Mouse (Mus musculus) liver, embryonic 16.5 days (tissue): Measurements from ENCODE around the gene Efs. TPM values are rescaled to one million over a fixed set of nuclear protein-coding genes. Genes with fewer than 3 reads are reported as not detected.
A peak's percentile ranks its signal among the peaks of the same experiment; 100 is the strongest.
"Not testable (repeated sequence)": the region's sequence is repeated elsewhere in the genome, so short reads cannot be mapped to it uniquely, and the experiment has no call there.

Source experiments
- ATAC-seq: fragments of 200-750 bp; cut with Nextera tagmentation; 2 replicates; pipeline ENCODE4 v1.8.0; 2017; ENCODE audit warnings: low read depth, mild to moderate bottlenecking, moderate number of reproducible peaks, moderate library complexity
- H3K27ac ChIP-seq: fragments of 300-500 bp; sonication (generic); 2 replicates; pipeline ENCODE4 v1.5.1; 2014; ENCODE audit warnings: mild to moderate bottlenecking, low read length
- H3K27me3 ChIP-seq: fragments of 300-500 bp; sonication (generic); 2 replicates; pipeline ENCODE4 v1.6.1; 2014; ENCODE audit warnings: low read depth, low read length, mixed read lengths; ENCODE audit not compliant: control insufficient read depth, insufficient read depth
- H3K36me3 ChIP-seq: fragments of 300-500 bp; sonication (generic); 2 replicates; pipeline ENCODE4 v1.6.1; 2014; ENCODE audit warnings: mild to moderate bottlenecking; ENCODE audit not compliant: control insufficient read depth, insufficient read depth
- H3K4me1 ChIP-seq: fragments of 300-500 bp; sonication (generic); 2 replicates; pipeline ENCODE4 v1.6.1; 2014; ENCODE audit warnings: low read depth, low read length, mixed read lengths; ENCODE audit not compliant: control insufficient read depth
- H3K4me2 ChIP-seq: fragments of 300-500 bp; sonication (generic); 2 replicates; pipeline ENCODE4 v1.6.1; 2014; ENCODE audit warnings: low read depth, low read length, mixed read lengths
- H3K4me3 ChIP-seq: fragments of 300-500 bp; sonication (generic); 2 replicates; pipeline ENCODE4 v1.5.1; 2014; ENCODE audit warnings: low read depth, mild to moderate bottlenecking, low read length
- H3K9ac ChIP-seq: fragments of 300-500 bp; sonication (generic); 2 replicates; pipeline ENCODE4 v1.6.1; 2014; ENCODE audit warnings: low read depth, low read length
- H3K9me3 ChIP-seq: fragments of 300-500 bp; sonication (generic); replicated peaks from 2 replicates; pipeline ENCODE4 v1.6.1; 2016; ENCODE audit warnings: low read length; ENCODE audit not compliant: control insufficient read depth
- WGBS: fragments of 180-500 bp; shearing (Covaris S2); extraction: QIAGEN DNeasy Blood & Tissue Kit; methylation state at CpG from one replicate; pipeline ENCODE4 v1.1.7; 2014; ENCODE audit not compliant: insufficient replicate concordance; 5-methylcytosine and 5-hydroxymethylcytosine counted together
- polyA plus RNA-seq: library from polyadenylated mRNA; unstranded; fragments of >200 nt; fragmentation: Nextera tagmentation; extraction: Ambion mirVana; gene quantifications from 2 replicates; pipeline ENCODE4 v1.2.1, GENCODE M21; 2015

The Efs gene
- 0.26 and 0.42 TPM in 2 replicates for polyA plus RNA-seq

- no peaks in the 10 kb centered on the region for H3K36me3 ChIP-seq
- H3K4me3 ChIP-seq, result peak within 1 kb of the TSS; percentile 31
- 0 out of 2 replicates have a peak within 1 kb of the TSS, but pooled peaks have one; percentile 5 for H3K9ac ChIP-seq
- H3K27me3 ChIP-seq, result peaks cover 56% of the 10 kb centered on the region
- peak within 1 kb of the TSS; percentile 45 for H3K4me2 ChIP-seq
- H3K27ac ChIP-seq, result no peak within 1 kb of the TSS
- ATAC-seq, result no peak
- 6% methylated on average over 57 of the region's 57 CpGs for WGBS
- 0 out of 2 replicates have a peak, but pooled peaks cover 2% of the 10 kb centered on the region for H3K9me3 ChIP-seq
- peaks cover 5% of the 10 kb centered on the region; the same call in 1 of the 2 replicates for H3K4me1 ChIP-seq
Measured at GRCm38 (mm10) chr14:54925349-54926342, at the start of gene Efs. Efs (minus strand) TSS chr14:54926126.

GRCm38 (mm10) chr14:54974068-54974791, 48.3 kb upstream of the Efs start:
- ATAC-seq, result no peak
- H3K27ac ChIP-seq, result no peak overlapping the region
- H3K36me3 ChIP-seq, result no peaks in the 10 kb centered on the region
- no peak overlapping the region for H3K9ac ChIP-seq
- no peak overlapping the region for H3K4me3 ChIP-seq
- H3K27me3 ChIP-seq, result no peaks in the 10 kb centered on the region
- no peaks in the 10 kb centered on the region for H3K9me3 ChIP-seq
- no peak overlapping the region for H3K4me2 ChIP-seq
- no peaks in the 10 kb centered on the region for H3K4me1 ChIP-seq
- WGBS, result 59% methylated on average over 6 of the region's 6 CpGs

GRCm38 (mm10) chr14:54972786-54973185, 46.9 kb upstream of the Efs start:
- WGBS, result 77% methylated on average over 9 of the region's 11 CpGs

GRCm38 (mm10) chr14:54968344-54968743, 42.4 kb upstream of the Efs start:
- no peak for ATAC-seq
- Histone ChIP-seq H3K4me2 (no peak overlapping the region), H3K27me3 (no peaks in the 10 kb centered on the region), H3K4me1 (no peaks in the 10 kb centered on the region), H3K9ac (no peak overlapping the region), H3K4me3 (no peak overlapping the region), H3K9me3 (no peaks in the 10 kb centered on the region), H3K27ac (no peak overlapping the region), H3K36me3 (no peaks in the 10 kb centered on the region)

More at GRCm38 (mm10) chr14:54972786-54973185, 46.9 kb upstream of the Efs start:
- H3K9me3 ChIP-seq, H3K4me1 ChIP-seq, H3K27me3 ChIP-seq, H3K36me3 ChIP-seq, H3K4me3 ChIP-seq, ATAC-seq, H3K4me2 ChIP-seq, H3K9ac ChIP-seq, H3K27ac ChIP-seq: not testable (repeated sequence)

GRCm38 (mm10) chr14:54967874-54968273, 41.9 kb upstream of the Efs start:
- H3K36me3 ChIP-seq, result no peaks in the 10 kb centered on the region
- no peaks in the 10 kb centered on the region for H3K27me3 ChIP-seq
- 73% methylated on average over 3 of the region's 3 CpGs for WGBS
- no peak overlapping the region for H3K9ac ChIP-seq
- no peak for ATAC-seq
- H3K9me3 ChIP-seq, result no peaks in the 10 kb centered on the region
- no peaks in the 10 kb centered on the region for H3K4me1 ChIP-seq
- H3K27ac ChIP-seq, result no peak overlapping the region
- no peak overlapping the region for H3K4me3 ChIP-seq
- H3K4me2 ChIP-seq, result no peak overlapping the region

GRCm38 (mm10) chr14:54966320-54966977, 40.5 kb upstream of the Efs start, which contains the start of gene Myh6:
Myh6 (minus strand) TSS chr14:54966927.
- Histone ChIP-seq H3K27ac (no peak within 1 kb of the TSS), H3K9me3 (no peaks in the 10 kb centered on the region), H3K4me2 (no peak within 1 kb of the TSS), H3K27me3 (no peaks in the 10 kb centered on the region), H3K9ac (no peak within 1 kb of the TSS), H3K4me1 (no peaks in the 10 kb centered on the region), H3K4me3 (no peak within 1 kb of the TSS), H3K36me3 (no peaks in the 10 kb centered on the region)
- ATAC-seq, result no peak
- WGBS, result 48% methylated on average over 7 of the region's 7 CpGs

- ATAC-seq, result no peak
- no peak overlapping the region for H3K9ac ChIP-seq
- WGBS, result 53% methylated on average over 6 of the region's 6 CpGs
- no peaks in the 10 kb centered on the region for H3K9me3 ChIP-seq
- no peaks in the 10 kb centered on the region for H3K4me1 ChIP-seq
- no peaks in the 10 kb centered on the region for H3K27me3 ChIP-seq
- H3K4me3 ChIP-seq, result no peak overlapping the region
- no peak overlapping the region for H3K4me2 ChIP-seq
- no peak overlapping the region for H3K27ac ChIP-seq
- no peaks in the 10 kb centered on the region for H3K36me3 ChIP-seq
Measured at GRCm38 (mm10) chr14:54965631-54966030, 39.7 kb upstream of the Efs start.

- Histone ChIP-seq H3K27me3 (no peaks in the 10 kb centered on the region), H3K4me1 (no peaks in the 10 kb centered on the region), H3K4me3 (no peak overlapping the region), H3K9me3 (no peaks in the 10 kb centered on the region), H3K36me3 (no peaks in the 10 kb centered on the region), H3K9ac (no peak overlapping the region), H3K27ac (no peak overlapping the region), H3K4me2 (no peak overlapping the region)
- WGBS, result 61% methylated on average over 15 of the region's 15 CpGs
- ATAC-seq, result no peak
Measured at GRCm38 (mm10) chr14:54965044-54965443, 39.1 kb upstream of the Efs start.
